Mouse (Mus musculus) testis, adult 2 months (tissue): ENCODE data around the gene Atp8a2. TPM values are rescaled to one million over a fixed set of nuclear protein-coding genes. Genes with fewer than 3 reads are reported as not detected.

ENCODE experiments used
- H3K27ac ChIP-seq: fragments of 200-500 bp; 2 replicates; pipeline ENCODE4 v1.5.1; 2012; ENCODE audit warnings: low read depth, low read length; ENCODE audit not compliant: control insufficient read depth, insufficient read depth
- H3K27me3 ChIP-seq: fragments of 200-500 bp; 2 replicates; pipeline ENCODE4 v1.6.1; 2012; ENCODE audit warnings: mild to moderate bottlenecking, low read length, moderate library complexity; ENCODE audit not compliant: control insufficient read depth, insufficient read depth
- H3K36me3 ChIP-seq: fragments of 200-500 bp; 2 replicates; pipeline ENCODE4 v1.6.1; 2012; ENCODE audit warnings: mild to moderate bottlenecking, low read length; ENCODE audit not compliant: control insufficient read depth, insufficient read depth
- H3K4me1 ChIP-seq: fragments of 200-500 bp; 2 replicates; pipeline ENCODE4 v1.6.1; 2012; ENCODE audit warnings: low read length; ENCODE audit not compliant: control insufficient read depth, insufficient read depth
- H3K4me3 ChIP-seq: fragments of 200-500 bp; 2 replicates; pipeline ENCODE4 v1.5.1; 2012; ENCODE audit warnings: low read depth, mild to moderate bottlenecking, low read length, moderate library complexity, mixed read lengths; ENCODE audit not compliant: control insufficient read depth
- CTCF ChIP-seq: fragments of 200-500 bp; IDR thresholded peaks from 2 replicates; pipeline ENCODE4 v1.5.1; 2012; ENCODE audit warnings: low read depth, mild to moderate bottlenecking, inconsistent platforms, low read length, moderate library complexity; ENCODE audit not compliant: control insufficient read depth, insufficient read depth, insufficient replicate concordance
- POLR2A ChIP-seq: fragments of 200-500 bp; IDR thresholded peaks from 2 replicates; pipeline ENCODE4 v1.6.1; 2012; ENCODE audit warnings: low read depth, mild to moderate bottlenecking, inconsistent platforms, low read length, moderate library complexity; ENCODE audit not compliant: control insufficient read depth
- polyA plus RNA-seq: library from polyadenylated mRNA; depleted of rRNA; stranded (reverse); fragments of >200 nt; gene quantifications from 2 replicates; pipeline ENCODE4 v1.2.3, GENCODE M21; 2012

Atp8a2 gene
- polyA plus RNA-seq, 1 experiment, result 18.8 TPM

GRCm38 (mm10) chr14:60176891-60177613 lies 19.9 kb downstream of the Atp8a2 start:
- H3K27me3 ChIP-seq, result no peaks in the 10 kb centered on the region
- no peak overlapping the region for H3K27ac ChIP-seq
- peaks cover 8% of the 10 kb centered on the region for H3K4me1 ChIP-seq
- H3K4me3 ChIP-seq, result peak overlapping the region; percentile 80
- no peaks in the 10 kb centered on the region for H3K36me3 ChIP-seq
- peak; percentile 17; the same call in 1 of the 2 replicates for TF ChIP-seq POLR2A
- 0 out of 2 replicates have a peak, but pooled peaks have one; percentile 1 for TF ChIP-seq CTCF

GRCm38 (mm10) chr14:60176469-60176890 lies 20.5 kb downstream of the Atp8a2 start:
- peak overlapping the region; percentile 80 for H3K4me3 ChIP-seq
- H3K36me3 ChIP-seq, result no peaks in the 10 kb centered on the region
- no peaks in the 10 kb centered on the region for H3K27me3 ChIP-seq
- H3K4me1 ChIP-seq, result peaks cover 8% of the 10 kb centered on the region
- H3K27ac ChIP-seq, result no peak overlapping the region
- TF ChIP-seq POLR2A (no peak), CTCF (no peak)

GRCm38 (mm10) chr14:60172286-60173055 lies 24.5 kb downstream of the Atp8a2 start:
- Histone ChIP-seq H3K4me1 (peaks cover 4% of the 10 kb centered on the region), H3K27me3 (no peaks in the 10 kb centered on the region), H3K36me3 (no peaks in the 10 kb centered on the region), H3K27ac (no peak overlapping the region), H3K4me3 (no peak overlapping the region)
- TF ChIP-seq POLR2A (no peak), CTCF (no peak)

GRCm38 (mm10) chr14:60170845-60171610 lies 26.0 kb downstream of the Atp8a2 start:
- TF ChIP-seq CTCF, result no peak
- TF ChIP-seq POLR2A, result no peak
- Histone ChIP-seq H3K4me3 (no peak overlapping the region), H3K36me3 (no peaks in the 10 kb centered on the region), H3K4me1 (no peaks in the 10 kb centered on the region), H3K27ac (no peak overlapping the region), H3K27me3 (no peaks in the 10 kb centered on the region)

- no peak for TF ChIP-seq CTCF
- TF ChIP-seq POLR2A, result no peak
- Histone ChIP-seq H3K27ac (no peak overlapping the region), H3K4me1 (no peaks in the 10 kb centered on the region), H3K4me3 (no peak overlapping the region), H3K36me3 (no peaks in the 10 kb centered on the region), H3K27me3 (no peaks in the 10 kb centered on the region)
Observed at GRCm38 (mm10) chr14:60163367-60163766, 33.6 kb downstream of the Atp8a2 start.

- peaks cover 4% of the 10 kb centered on the region for H3K4me1 ChIP-seq
- no peak overlapping the region for H3K4me3 ChIP-seq
- TF ChIP-seq POLR2A (no peak), CTCF (no peak)
- H3K27me3 ChIP-seq, result no peaks in the 10 kb centered on the region
- no peak overlapping the region for H3K27ac ChIP-seq
- no peaks in the 10 kb centered on the region for H3K36me3 ChIP-seq
Observed at GRCm38 (mm10) chr14:60152373-60152772, 44.6 kb downstream of the Atp8a2 start.

GRCm38 (mm10) chr14:60148893-60149292 lies 48.1 kb downstream of the Atp8a2 start:
- H3K4me1 ChIP-seq, result peaks cover 4% of the 10 kb centered on the region
- no peaks in the 10 kb centered on the region for H3K36me3 ChIP-seq
- TF ChIP-seq POLR2A (no peak), CTCF (no peak)
- H3K4me3 ChIP-seq, result no peak overlapping the region
- no peak overlapping the region for H3K27ac ChIP-seq
- no peaks in the 10 kb centered on the region for H3K27me3 ChIP-seq

GRCm38 (mm10) chr14:60143234-60143633 lies 53.7 kb downstream of the Atp8a2 start:
- no peak overlapping the region for H3K27ac ChIP-seq
- H3K27me3 ChIP-seq, result no peaks in the 10 kb centered on the region
- H3K4me1 ChIP-seq, result no peaks in the 10 kb centered on the region
- TF ChIP-seq POLR2A (no peak), CTCF (no peak)
- H3K4me3 ChIP-seq, result no peak overlapping the region
- H3K36me3 ChIP-seq, result no peaks in the 10 kb centered on the region
